Mouse (Mus musculus) bone marrow macrophage, adult 2 months (primary cell): Measurements from ENCODE around the gene Spz1.

ENCODE experiments used
- CTCF ChIP-seq: IDR thresholded peaks from 2 replicates; pipeline ENCODE4 v1.5.1; 2012; ENCODE audit warnings: low read depth, mild to moderate bottlenecking, low read length, moderate library complexity
- POLR2A ChIP-seq: IDR thresholded peaks from 2 replicates; pipeline ENCODE4 v1.6.1; 2012; ENCODE audit warnings: mild to moderate bottlenecking, low read depth, low read length, borderline replicate concordance

GRCm38 (mm10) chr13:92589255-92589654 is 13.3 kb upstream of the Spz1 start:
- no peak for TF ChIP-seq CTCF
- no peak for TF ChIP-seq POLR2A
